Mouse (Mus musculus): Measurements from ENCODE around the gene Bicral.

DNA sequence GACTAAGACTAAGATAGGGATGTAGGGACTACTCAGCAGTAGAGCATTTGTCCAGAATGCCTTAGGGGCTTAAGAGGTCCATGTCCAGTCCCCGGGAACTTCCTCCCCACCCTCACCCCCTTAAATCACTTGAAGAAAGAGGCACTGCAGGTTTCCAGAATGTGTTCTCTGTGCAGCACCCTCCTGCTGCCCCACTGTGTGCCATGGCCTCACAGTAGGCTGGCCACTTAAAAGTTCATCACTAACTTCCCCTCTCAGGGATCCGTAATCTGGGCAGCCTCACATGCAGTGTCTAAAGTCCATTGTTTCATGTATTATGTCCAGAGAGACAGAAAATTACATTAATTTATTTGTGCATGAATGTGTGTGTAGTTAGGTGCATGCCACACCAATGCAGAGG is 20.4 kb downstream of the Bicral start:
- TF ChIP-seq POLR2A (IDR thresholded peaks at IDR 0.05; ENCODE audit: extremely low read depth, insufficient read depth, low read length) (no peak), CTCF (IDR thresholded peaks at IDR 0.05; ENCODE audit: extremely low read depth, insufficient read depth, low read length) (no peak)
